Mouse (Mus musculus) hindbrain, embryonic 10.5 days (tissue): ENCODE results near the gene Kcnk6. TPM values are rescaled to one million over a fixed set of nuclear protein-coding genes. Genes with fewer than 3 reads are reported as not detected.
A peak's percentile ranks its signal among the peaks of the same experiment; 100 is the strongest.

ENCODE experiments used
- DNase-seq: peaks from one replicate; pipeline ENCODE4 v3.0.0-alpha.2; 2017; ENCODE audit warnings: low spot score
- H3K27ac ChIP-seq: fragments of 300-500 bp; sonication (generic); 2 replicates; pipeline ENCODE4 v1.5.1; 2016; ENCODE audit warnings: mild to moderate bottlenecking, moderate library complexity
- H3K27me3 ChIP-seq: fragments of 300-500 bp; sonication (generic); 2 replicates; pipeline ENCODE4 v1.6.1; 2016; ENCODE audit warnings: mild to moderate bottlenecking; ENCODE audit not compliant: poor library complexity, insufficient read depth, severe bottlenecking
- H3K36me3 ChIP-seq: fragments of 300-500 bp; sonication (generic); 2 replicates; pipeline ENCODE4 v1.6.1; 2016; ENCODE audit warnings: mild to moderate bottlenecking, moderate library complexity
- H3K4me1 ChIP-seq: fragments of 300-500 bp; sonication (generic); replicated peaks from 2 replicates; pipeline ENCODE4 v1.6.1; 2016; ENCODE audit warnings: mild to moderate bottlenecking
- H3K4me3 ChIP-seq: fragments of 300-500 bp; sonication (generic); 2 replicates; pipeline ENCODE4 v1.5.1; 2016; ENCODE audit warnings: mild to moderate bottlenecking, moderate library complexity
- H3K9me3 ChIP-seq: fragments of 300-500 bp; sonication (generic); 2 replicates; pipeline ENCODE4 v1.6.1; 2016; ENCODE audit warnings: mild to moderate bottlenecking, moderate library complexity
- WGBS: fragments of 180-500 bp; shearing (Covaris S2); methylation state at CpG from one replicate; pipeline ENCODE4 v1.1.7; 2016; 5-methylcytosine and 5-hydroxymethylcytosine counted together
- polyA plus RNA-seq: library from polyadenylated mRNA; unstranded; fragments of >200 nt; fragmentation: Nextera tagmentation; extraction: Ambion mirVana; gene quantifications from 2 replicates; pipeline ENCODE4 v1.2.1, GENCODE M21; 2016

Gene Kcnk6
- 0.76 and 0.97 TPM in 2 replicates for polyA plus RNA-seq

DNA sequence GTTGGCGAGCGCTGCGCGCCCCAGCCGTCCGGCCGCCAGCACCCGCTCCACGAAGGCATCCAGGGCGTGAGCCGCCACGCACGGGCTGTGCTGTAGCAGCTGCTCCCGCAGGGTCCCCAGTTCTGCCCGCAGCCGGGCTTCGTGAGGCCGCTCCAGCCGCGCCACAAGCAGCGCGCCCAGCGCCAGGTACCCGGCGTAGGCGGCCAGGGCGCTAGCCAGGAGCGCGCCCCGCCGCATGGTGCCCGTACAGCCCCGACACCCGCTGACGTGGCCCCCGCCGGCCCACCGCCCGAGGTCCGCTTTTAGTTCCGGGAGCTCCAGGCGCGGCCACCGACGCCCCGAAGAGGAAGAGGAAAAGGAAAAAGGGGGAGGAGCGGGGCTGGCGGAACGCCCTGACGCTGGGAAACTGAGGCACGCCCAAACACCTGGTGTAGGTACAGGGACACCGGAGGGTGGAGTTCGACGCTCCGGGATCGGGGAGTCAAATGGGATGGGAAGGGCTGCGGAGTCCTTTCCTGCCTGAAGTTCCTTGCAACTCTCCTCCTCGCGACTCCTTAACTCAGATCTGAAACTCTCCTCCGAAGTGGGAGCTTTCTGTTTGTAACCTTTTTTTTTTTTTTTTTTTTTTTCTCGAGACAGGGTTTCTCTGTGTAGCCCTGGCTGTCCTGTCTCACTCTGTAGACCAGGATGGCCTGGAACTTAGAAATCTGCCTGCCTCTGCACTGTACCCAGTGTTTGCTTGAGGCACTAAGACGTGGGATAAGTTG is at the start of gene Kcnk6:
Gene Kcnk6 (minus strand): TSS at position 269 of the 767 bp plus-strand sequence.
- H3K27me3 ChIP-seq: peaks cover 66% of the 10 kb centered on the region
- H3K9me3 ChIP-seq: 0 out of 2 replicates have a peak, but pooled peaks cover 3% of the 10 kb centered on the region
- no peaks in the 10 kb centered on the region for H3K36me3 ChIP-seq
- peaks cover 9% of the 10 kb centered on the region for H3K4me1 ChIP-seq
- peak within 1 kb of the TSS; percentile 57 for H3K4me3 ChIP-seq
- peak; percentile 32 for DNase-seq
- H3K27ac ChIP-seq: peak within 1 kb of the TSS; percentile 36
- WGBS: 2% methylated on average over 62 of the region's 62 CpGs

- DNase-seq: peak; percentile 65
- under 1% methylated on average over 80 of the region's 80 CpGs for WGBS
- no peaks in the 10 kb centered on the region for H3K9me3 ChIP-seq
- peaks cover 58% of the 10 kb centered on the region for H3K27me3 ChIP-seq
- peak within 1 kb of the TSS; percentile 73 for H3K4me3 ChIP-seq
- peak within 1 kb of the TSS; percentile 85 for H3K27ac ChIP-seq
- no peaks in the 10 kb centered on the region for H3K36me3 ChIP-seq
- H3K4me1 ChIP-seq: peaks cover 20% of the 10 kb centered on the region
Observed at GRCm38 (mm10) chr7:29281201-29282073, 49.1 kb upstream of the Kcnk6 start, which contains the start of gene Spint2. Gene Spint2, minus strand, starts transcription at chr7:29281912.

- peak overlapping the region; percentile 85 for H3K27ac ChIP-seq
- H3K27me3 ChIP-seq: peaks cover 56% of the 10 kb centered on the region
- H3K36me3 ChIP-seq: no peaks in the 10 kb centered on the region
- H3K4me1 ChIP-seq: peaks cover 20% of the 10 kb centered on the region
- no peaks in the 10 kb centered on the region for H3K9me3 ChIP-seq
- DNase-seq: no peak
- 12% methylated on average over 13 of the region's 13 CpGs for WGBS
- H3K4me3 ChIP-seq: peak overlapping the region; percentile 73
Observed at GRCm38 (mm10) chr7:29280801-29281200, 48.5 kb upstream of the Kcnk6 start.

DNA sequence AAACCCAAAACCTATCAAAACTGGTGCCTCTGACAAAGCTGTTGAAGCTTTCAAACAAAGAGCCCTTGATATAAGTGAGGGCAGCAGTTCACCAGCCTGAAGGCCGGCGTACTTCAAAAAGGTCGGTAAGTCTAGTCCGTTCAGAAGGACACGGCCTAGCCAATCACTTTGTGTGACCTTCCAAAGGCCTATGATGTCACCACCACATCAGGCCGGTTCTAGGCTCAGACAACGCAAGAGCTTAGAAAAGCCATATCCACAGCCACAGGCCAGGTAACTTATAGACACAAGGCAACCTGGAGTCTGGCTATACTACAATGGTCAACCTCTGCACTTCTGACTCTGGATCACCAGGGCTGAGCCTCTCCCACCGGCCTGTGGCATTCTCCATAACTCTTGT is 47.6 kb upstream of the Kcnk6 start:
- no peak for DNase-seq
- Histone ChIP-seq H3K36me3 (no peaks in the 10 kb centered on the region), H3K27ac (no peak overlapping the region), H3K4me3 (0 out of 2 replicates have a peak overlapping the region, but pooled peaks have one; percentile 3), H3K9me3 (no peaks in the 10 kb centered on the region), H3K4me1 (peaks cover 20% of the 10 kb centered on the region), H3K27me3 (peaks cover 48% of the 10 kb centered on the region)
- 89% methylated on average over 8 of the region's 8 CpGs for WGBS

- no peaks in the 10 kb centered on the region for H3K36me3 ChIP-seq
- H3K9me3 ChIP-seq: no peaks in the 10 kb centered on the region
- H3K4me3 ChIP-seq: no peak overlapping the region
- H3K27ac ChIP-seq: no peak overlapping the region
- H3K27me3 ChIP-seq: peaks cover 42% of the 10 kb centered on the region
- H3K4me1 ChIP-seq: peaks cover 20% of the 10 kb centered on the region
- no peak for DNase-seq
Observed at GRCm38 (mm10) chr7:29279261-29279660, 46.9 kb upstream of the Kcnk6 start.

DNA sequence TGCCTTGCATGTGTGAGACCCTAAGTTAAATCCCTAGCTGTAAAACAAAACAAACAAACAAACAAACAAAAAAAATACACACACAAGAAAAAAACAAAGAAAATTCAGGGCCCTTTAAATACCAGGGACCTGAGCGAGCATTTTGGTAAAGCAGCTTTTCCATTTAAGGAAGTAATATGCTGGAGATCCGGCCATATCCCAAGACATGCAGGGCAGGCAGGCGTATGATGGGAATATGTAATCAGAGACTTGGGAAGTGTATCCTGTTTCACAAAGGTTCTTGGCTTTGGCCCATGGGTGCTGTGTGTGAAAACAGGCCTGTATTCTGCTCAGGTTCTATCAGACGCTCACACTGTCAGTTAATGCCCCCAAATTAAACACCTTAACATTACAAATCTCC is 45.2 kb upstream of the Kcnk6 start:
- H3K4me1 ChIP-seq: peaks cover 20% of the 10 kb centered on the region
- H3K27ac ChIP-seq: no peak overlapping the region
- H3K9me3 ChIP-seq: no peaks in the 10 kb centered on the region
- H3K27me3 ChIP-seq: peaks cover 34% of the 10 kb centered on the region
- H3K36me3 ChIP-seq: no peaks in the 10 kb centered on the region
- no peak for DNase-seq
- WGBS: 95% methylated on average over 4 of the region's 4 CpGs
- H3K4me3 ChIP-seq: no peak overlapping the region

- Histone ChIP-seq H3K9me3 (no peaks in the 10 kb centered on the region), H3K4me1 (peaks cover 14% of the 10 kb centered on the region), H3K4me3 (no peak overlapping the region), H3K27me3 (peaks cover 27% of the 10 kb centered on the region), H3K27ac (no peak overlapping the region), H3K36me3 (no peaks in the 10 kb centered on the region)
- DNase-seq: no peak
- 85% methylated on average over 5 of the region's 5 CpGs for WGBS
Observed at GRCm38 (mm10) chr7:29276715-29277114, 44.4 kb upstream of the Kcnk6 start.

DNA sequence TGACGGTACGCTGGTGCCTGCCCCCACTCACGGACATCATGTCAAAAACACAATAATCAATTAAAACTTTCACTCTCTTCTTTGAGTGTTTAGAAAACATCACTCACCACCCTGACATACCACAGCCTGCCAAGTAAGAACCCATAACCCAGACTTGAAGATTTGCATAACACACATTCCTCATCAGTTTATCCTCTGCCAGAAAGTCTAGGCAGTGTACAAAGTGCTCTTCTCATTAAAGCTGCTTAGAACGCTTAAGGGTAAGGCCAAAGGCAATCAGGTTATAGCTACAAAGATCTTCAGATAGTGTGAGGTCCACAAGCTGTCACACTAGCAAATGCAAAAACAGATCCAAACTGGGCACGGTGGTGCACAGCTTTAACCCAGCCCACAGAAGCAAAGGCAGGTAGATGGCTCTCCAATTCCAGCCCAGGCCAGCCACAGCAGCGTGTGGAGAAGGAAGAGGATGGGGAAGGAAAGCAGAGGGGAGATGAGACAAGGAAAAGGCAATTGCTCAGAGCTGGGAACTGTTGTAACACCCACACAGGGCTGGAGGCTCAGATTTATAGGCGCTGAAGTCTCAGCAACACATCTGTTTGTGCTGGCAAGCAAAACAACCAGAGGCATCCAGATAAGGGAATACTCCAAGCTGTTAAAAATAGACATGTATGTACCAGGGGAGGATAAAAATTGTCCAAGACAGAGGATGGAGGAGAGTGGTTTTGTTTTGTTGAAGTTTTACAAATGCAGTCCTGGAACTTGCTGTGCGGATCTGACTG is 39.6 kb upstream of the Kcnk6 start:
- 0 out of 2 replicates have a peak, but pooled peaks cover 2% of the 10 kb centered on the region for H3K4me1 ChIP-seq
- no peaks in the 10 kb centered on the region for H3K36me3 ChIP-seq
- no peaks in the 10 kb centered on the region for H3K27me3 ChIP-seq
- WGBS: 77% methylated on average over 8 of the region's 8 CpGs
- H3K4me3 ChIP-seq: no peak overlapping the region
- DNase-seq: no peak
- H3K27ac ChIP-seq: no peak overlapping the region
- no peaks in the 10 kb centered on the region for H3K9me3 ChIP-seq

- Histone ChIP-seq H3K4me3 (no peak overlapping the region), H3K27ac (no peak overlapping the region), H3K27me3 (no peaks in the 10 kb centered on the region), H3K9me3 (no peaks in the 10 kb centered on the region), H3K4me1 (0 out of 2 replicates have a peak, but pooled peaks cover 10% of the 10 kb centered on the region), H3K36me3 (no peaks in the 10 kb centered on the region)
- WGBS: 81% methylated on average over 4 of the region's 4 CpGs
- no peak for DNase-seq
Observed at GRCm38 (mm10) chr7:29270445-29270844, 38.1 kb upstream of the Kcnk6 start.

DNA sequence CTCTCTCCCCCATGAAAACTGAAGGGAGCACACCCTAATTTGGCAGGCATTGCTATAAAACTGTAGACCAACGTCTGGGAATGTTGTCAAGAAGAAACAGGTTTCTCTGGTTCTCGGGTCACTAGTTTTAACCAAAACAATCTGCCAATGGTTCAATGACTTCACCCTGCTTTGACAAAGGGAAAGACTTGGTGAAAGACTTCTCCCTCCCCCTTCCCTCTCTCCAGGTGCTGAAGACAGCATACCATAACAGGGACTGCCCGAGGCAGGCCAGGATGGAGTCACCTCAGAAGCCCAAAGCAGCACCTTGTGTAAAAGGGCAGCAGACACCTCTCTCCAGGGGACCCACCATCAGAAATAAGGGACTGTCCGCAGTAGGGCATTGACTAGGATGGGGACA is 34.6 kb upstream of the Kcnk6 start:
- 55% methylated on average over 4 of the region's 4 CpGs for WGBS
- no peaks in the 10 kb centered on the region for H3K36me3 ChIP-seq
- H3K9me3 ChIP-seq: no peaks in the 10 kb centered on the region
- no peaks in the 10 kb centered on the region for H3K27me3 ChIP-seq
- DNase-seq: no peak
- 0 out of 2 replicates have a peak, but pooled peaks cover 11% of the 10 kb centered on the region for H3K4me1 ChIP-seq
- no peak overlapping the region for H3K27ac ChIP-seq
- H3K4me3 ChIP-seq: no peak overlapping the region

GRCm38 (mm10) chr7:29265636-29266035 is 33.3 kb upstream of the Kcnk6 start:
- Histone ChIP-seq H3K27ac (no peak overlapping the region), H3K36me3 (no peaks in the 10 kb centered on the region), H3K4me1 (0 out of 2 replicates have a peak, but pooled peaks cover 11% of the 10 kb centered on the region), H3K4me3 (no peak overlapping the region), H3K27me3 (no peaks in the 10 kb centered on the region), H3K9me3 (no peaks in the 10 kb centered on the region)
- DNase-seq: no peak
- 73% methylated on average over 7 of the region's 7 CpGs for WGBS

GRCm38 (mm10) chr7:29263831-29264230 is 31.5 kb upstream of the Kcnk6 start:
- Histone ChIP-seq H3K4me1 (peaks cover 27% of the 10 kb centered on the region), H3K36me3 (no peaks in the 10 kb centered on the region), H3K27me3 (no peaks in the 10 kb centered on the region), H3K27ac (no peak overlapping the region), H3K4me3 (no peak overlapping the region), H3K9me3 (no peaks in the 10 kb centered on the region)
- DNase-seq: no peak
- 87% methylated on average over 3 of the region's 3 CpGs for WGBS
